Mouse (Mus musculus) lung, embryonic 16.5 days (tissue): Measurements from ENCODE around the gene Ddx31. TPM values are rescaled to one million over a fixed set of nuclear protein-coding genes. Genes with fewer than 3 reads are reported as not detected.

ENCODE experiments used
- ATAC-seq: fragments of 200-750 bp; cut with Nextera tagmentation; 2 replicates; pipeline ENCODE4 v1.8.0; 2017; ENCODE audit warnings: low read depth, mild to moderate bottlenecking, moderate library complexity
- H3K27ac ChIP-seq: fragments of 300-500 bp; sonication (generic); 2 replicates; pipeline ENCODE4 v1.5.1; 2014; ENCODE audit warnings: mild to moderate bottlenecking, control low read depth, low read length
- H3K27me3 ChIP-seq: fragments of 300-500 bp; sonication (generic); 2 replicates; pipeline ENCODE4 v1.6.1; 2014; ENCODE audit warnings: low read depth, low read length, mixed read lengths; ENCODE audit not compliant: control insufficient read depth, insufficient read depth
- H3K36me3 ChIP-seq: fragments of 300-500 bp; sonication (generic); 2 replicates; pipeline ENCODE4 v1.6.1; 2014; ENCODE audit warnings: low read length; ENCODE audit not compliant: control insufficient read depth, insufficient read depth
- H3K4me1 ChIP-seq: fragments of 300-500 bp; sonication (generic); replicated peaks from 2 replicates; pipeline ENCODE4 v1.6.1; 2014; ENCODE audit warnings: low read length, mixed read lengths; ENCODE audit not compliant: control insufficient read depth, insufficient read depth
- H3K4me2 ChIP-seq: fragments of 300-500 bp; sonication (generic); 2 replicates; pipeline ENCODE4 v1.6.1; 2014; ENCODE audit warnings: low read depth, low read length, control low read depth
- H3K4me3 ChIP-seq: fragments of 300-500 bp; sonication (generic); 2 replicates; pipeline ENCODE4 v1.5.1; 2014; ENCODE audit warnings: mild to moderate bottlenecking, low read length, control low read depth
- H3K9ac ChIP-seq: fragments of 300-500 bp; sonication (generic); 2 replicates; pipeline ENCODE4 v1.6.1; 2014; ENCODE audit warnings: low read length, control low read depth
- H3K9me3 ChIP-seq: fragments of 300-500 bp; sonication (generic); 2 replicates; pipeline ENCODE4 v1.6.1; 2016; ENCODE audit warnings: low read length; ENCODE audit not compliant: control insufficient read depth
- WGBS: fragments of 180-500 bp; shearing (Covaris S2); extraction: QIAGEN DNeasy Blood & Tissue Kit; methylation state at CpG from one replicate; pipeline ENCODE4 v1.1.7; 2014; 5-methylcytosine and 5-hydroxymethylcytosine counted together
- polyA plus RNA-seq: library from polyadenylated mRNA; unstranded; fragments of >200 nt; fragmentation: Nextera tagmentation; extraction: Ambion mirVana; gene quantifications from 2 replicates; pipeline ENCODE4 v1.2.1, GENCODE M21; 2015

The Ddx31 gene
- polyA plus RNA-seq, 1 experiment from 2014 or later: 13.2 TPM

GRCm38 (mm10) chr2:28892796-28893195, 52.6 kb downstream of the Ddx31 start:
- H3K36me3 ChIP-seq: peaks cover 13% of the 10 kb centered on the region

GRCm38 (mm10) chr2:28893526-28893925, 53.3 kb downstream of the Ddx31 start:
- Histone ChIP-seq H3K4me1 (no peaks in the 10 kb centered on the region), H3K36me3 (peaks cover 13% of the 10 kb centered on the region), H3K4me3 (no peak overlapping the region), H3K27me3 (no peaks in the 10 kb centered on the region), H3K4me2 (no peak overlapping the region), H3K9me3 (no peaks in the 10 kb centered on the region), H3K9ac (no peak overlapping the region), H3K27ac (no peak overlapping the region)
- 70% methylated on average over 6 of the region's 6 CpGs for WGBS
- no peak for ATAC-seq

More at GRCm38 (mm10) chr2:28892796-28893195, 52.6 kb downstream of the Ddx31 start:
- no peak for ATAC-seq
- no peaks in the 10 kb centered on the region for H3K4me1 ChIP-seq
- no peaks in the 10 kb centered on the region for H3K9me3 ChIP-seq
- no peak overlapping the region for H3K27ac ChIP-seq
- no peak overlapping the region for H3K4me2 ChIP-seq
- no peaks in the 10 kb centered on the region for H3K27me3 ChIP-seq
- no peak overlapping the region for H3K9ac ChIP-seq
- H3K4me3 ChIP-seq: no peak overlapping the region
- 45% methylated on average over 1 of the region's 1 CpGs for WGBS

- H3K27ac ChIP-seq: no peak overlapping the region
- 53% methylated on average over 7 of the region's 7 CpGs for WGBS
- H3K4me1 ChIP-seq: no peaks in the 10 kb centered on the region
- peaks cover 9% of the 10 kb centered on the region for H3K36me3 ChIP-seq
- H3K4me3 ChIP-seq: no peak overlapping the region
- H3K9me3 ChIP-seq: no peaks in the 10 kb centered on the region
- H3K27me3 ChIP-seq: no peaks in the 10 kb centered on the region
- H3K9ac ChIP-seq: no peak overlapping the region
- peak; percentile 43; the same call in 1 of the 2 replicates for ATAC-seq
- H3K4me2 ChIP-seq: no peak overlapping the region
Observed at GRCm38 (mm10) chr2:28895876-28896275, 55.7 kb downstream of the Ddx31 start.

- no peak for ATAC-seq
- WGBS: 87% methylated on average over 4 of the region's 4 CpGs
- peaks cover 6% of the 10 kb centered on the region for H3K36me3 ChIP-seq
Observed at GRCm38 (mm10) chr2:28897340-28897899, 57.2 kb downstream of the Ddx31 start.

GRCm38 (mm10) chr2:28902291-28902690, 62.1 kb downstream of the Ddx31 start:
- no peaks in the 10 kb centered on the region for H3K4me1 ChIP-seq
- peaks cover 5% of the 10 kb centered on the region; the same call in 1 of the 2 replicates for H3K36me3 ChIP-seq
- 89% methylated on average over 8 of the region's 8 CpGs for WGBS
- no peak overlapping the region for H3K4me3 ChIP-seq
- peaks cover 3% of the 10 kb centered on the region; the same call in 1 of the 2 replicates for H3K27me3 ChIP-seq
- H3K4me2 ChIP-seq: no peak overlapping the region
- no peaks in the 10 kb centered on the region for H3K9me3 ChIP-seq
- no peak overlapping the region for H3K27ac ChIP-seq
- no peak overlapping the region for H3K9ac ChIP-seq
- no peak for ATAC-seq

More at GRCm38 (mm10) chr2:28897340-28897899, 57.2 kb downstream of the Ddx31 start:
- Histone ChIP-seq H3K4me3 (no peak overlapping the region), H3K4me2 (no peak overlapping the region), H3K4me1 (no peaks in the 10 kb centered on the region), H3K9me3 (no peaks in the 10 kb centered on the region), H3K27me3 (no peaks in the 10 kb centered on the region), H3K9ac (no peak overlapping the region), H3K27ac (no peak overlapping the region)

GRCm38 (mm10) chr2:28903871-28904270, 63.7 kb downstream of the Ddx31 start:
- H3K9ac ChIP-seq: no peak overlapping the region
- H3K27me3 ChIP-seq: peaks cover 16% of the 10 kb centered on the region
- H3K36me3 ChIP-seq: 0 out of 2 replicates have a peak, but pooled peaks cover 2% of the 10 kb centered on the region
- H3K4me1 ChIP-seq: peaks cover 6% of the 10 kb centered on the region; the same call in 1 of the 2 replicates
- 84% methylated on average over 5 of the region's 5 CpGs for WGBS
- no peak overlapping the region for H3K27ac ChIP-seq
- no peak for ATAC-seq
- no peak overlapping the region for H3K4me3 ChIP-seq
- H3K9me3 ChIP-seq: no peaks in the 10 kb centered on the region
- no peak overlapping the region for H3K4me2 ChIP-seq

GRCm38 (mm10) chr2:28904786-28905185, 64.6 kb downstream of the Ddx31 start:
- H3K4me1 ChIP-seq: peaks cover 6% of the 10 kb centered on the region; the same call in 1 of the 2 replicates

GRCm38 (mm10) chr2:28905561-28905960, 65.4 kb downstream of the Ddx31 start:
- H3K4me2 ChIP-seq: no peak overlapping the region
- ATAC-seq: no peak
- no peak overlapping the region for H3K9ac ChIP-seq
- H3K27ac ChIP-seq: no peak overlapping the region
- H3K4me3 ChIP-seq: no peak overlapping the region
- 0 out of 2 replicates have a peak, but pooled peaks cover 2% of the 10 kb centered on the region for H3K36me3 ChIP-seq
- peaks cover 6% of the 10 kb centered on the region; the same call in 1 of the 2 replicates for H3K4me1 ChIP-seq
- peaks cover 33% of the 10 kb centered on the region for H3K27me3 ChIP-seq
- 72% methylated on average over 4 of the region's 4 CpGs for WGBS
- H3K9me3 ChIP-seq: no peaks in the 10 kb centered on the region

More at GRCm38 (mm10) chr2:28904786-28905185, 64.6 kb downstream of the Ddx31 start:
- Histone ChIP-seq H3K9me3 (no peaks in the 10 kb centered on the region), H3K27me3 (peaks cover 25% of the 10 kb centered on the region), H3K36me3 (0 out of 2 replicates have a peak, but pooled peaks cover 2% of the 10 kb centered on the region), H3K9ac (no peak overlapping the region), H3K4me3 (no peak overlapping the region), H3K27ac (no peak overlapping the region), H3K4me2 (no peak overlapping the region)
- WGBS: 71% methylated on average over 9 of the region's 9 CpGs
- ATAC-seq: no peak

GRCm38 (mm10) chr2:28907691-28908388, 67.6 kb downstream of the Ddx31 start:
- H3K4me3 ChIP-seq: peak overlapping the region; percentile 14
- peaks cover 6% of the 10 kb centered on the region; the same call in 1 of the 2 replicates for H3K4me1 ChIP-seq
- no peaks in the 10 kb centered on the region for H3K9me3 ChIP-seq
- 9% methylated on average over 10 of the region's 10 CpGs for WGBS
- peaks cover 55% of the 10 kb centered on the region for H3K27me3 ChIP-seq
- H3K36me3 ChIP-seq: 0 out of 2 replicates have a peak, but pooled peaks cover 2% of the 10 kb centered on the region
- H3K9ac ChIP-seq: no peak overlapping the region
- no peak for ATAC-seq
- peak overlapping the region; percentile 17; the same call in 1 of the 2 replicates for H3K4me2 ChIP-seq
- H3K27ac ChIP-seq: no peak overlapping the region
